Mouse (Mus musculus): ENCODE measurements around the gene Phf3.
"Not testable (repeated sequence)": the region's sequence is repeated elsewhere in the genome, so short reads cannot be mapped to it uniquely, and the experiment has no call there.

GRCm38 (mm10) chr1:30883806-30884205 lies 10.1 kb upstream of the Phf3 start:
- TF ChIP-seq CTCF, EP300 (IDR thresholded peaks at IDR 0.05; ENCODE audit: low read depth): not testable (repeated sequence)

Measured in heart, postnatal 0 days (tissue).